Mouse (Mus musculus) spleen, postnatal 36 days (tissue): Measurements from ENCODE around the gene Emc7.
"Not testable (repeated sequence)": the region's sequence is repeated elsewhere in the genome, so short reads cannot be mapped to it uniquely, and the experiment has no call there.

Experiments
- DNase-seq, 2 experiments: peaks; one replicate each; pipeline ENCODE4 v3.0.0; 2022; ENCODE audit warnings: low spot score in 2 of 2, mixed read lengths in 1 of 2

Gene Emc7

DNA sequence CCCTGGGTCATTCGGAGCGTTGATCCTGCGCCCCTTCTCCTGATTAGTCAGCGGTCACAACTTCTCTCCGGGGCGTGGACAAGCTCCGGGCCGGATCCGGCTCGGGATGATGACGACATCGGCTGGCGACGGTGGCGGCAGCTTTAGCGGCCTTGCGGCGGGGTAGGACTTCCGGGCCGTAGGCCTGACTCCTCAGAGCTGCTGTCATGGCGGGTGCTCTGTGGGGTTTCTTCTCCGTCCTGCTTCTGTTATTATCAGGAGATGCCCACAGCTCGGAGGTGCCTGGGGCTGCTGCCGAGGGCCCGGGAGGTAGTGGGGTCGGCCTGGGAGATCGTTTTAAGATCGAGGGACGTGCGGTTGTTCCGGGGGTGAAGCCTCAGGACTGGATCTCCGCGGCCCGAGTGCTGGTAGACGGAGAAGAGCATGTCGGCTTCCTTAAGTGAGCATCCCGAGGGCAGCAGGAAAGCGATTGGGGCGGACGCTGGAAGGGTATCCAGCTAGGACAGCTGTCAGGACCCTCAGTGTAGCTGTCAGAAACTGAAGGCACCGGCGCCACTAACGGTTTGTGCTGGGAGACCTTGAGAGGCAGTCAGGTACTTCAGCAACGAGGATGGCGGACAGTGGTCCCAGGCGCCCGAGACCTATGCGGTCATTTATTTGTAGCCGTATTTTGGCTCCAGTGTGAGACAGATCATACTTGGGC lies at the start of gene Emc7:
Gene Emc7, plus strand, starts transcription at position 136 of the 703 bp plus-strand sequence.
- DNase-seq, result peak; percentile 95 to 96

DNA sequence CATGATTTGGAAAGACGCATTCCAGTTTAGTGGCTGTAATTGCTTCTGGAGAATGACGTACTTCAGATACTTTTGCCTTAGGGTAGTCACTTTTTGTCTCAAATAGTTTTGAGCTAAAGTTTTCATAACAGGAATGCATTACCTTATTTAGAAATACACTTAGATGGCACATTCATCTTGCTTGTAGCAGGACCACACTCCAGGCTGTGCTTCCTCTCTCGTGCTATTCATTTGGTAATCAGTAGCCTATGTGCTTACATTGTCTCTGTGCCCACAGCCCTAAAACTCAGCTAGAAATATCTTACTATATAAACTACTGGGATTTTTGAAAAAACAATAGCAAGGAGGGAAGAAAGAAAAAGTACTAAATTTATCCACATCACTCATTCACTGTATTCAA lies 47.8 kb upstream of the Emc7 start:
- no peak for DNase-seq

GRCm38 (mm10) chr2:112425308-112425707 lies 29.5 kb upstream of the Emc7 start:
- DNase-seq, result no peak

DNA sequence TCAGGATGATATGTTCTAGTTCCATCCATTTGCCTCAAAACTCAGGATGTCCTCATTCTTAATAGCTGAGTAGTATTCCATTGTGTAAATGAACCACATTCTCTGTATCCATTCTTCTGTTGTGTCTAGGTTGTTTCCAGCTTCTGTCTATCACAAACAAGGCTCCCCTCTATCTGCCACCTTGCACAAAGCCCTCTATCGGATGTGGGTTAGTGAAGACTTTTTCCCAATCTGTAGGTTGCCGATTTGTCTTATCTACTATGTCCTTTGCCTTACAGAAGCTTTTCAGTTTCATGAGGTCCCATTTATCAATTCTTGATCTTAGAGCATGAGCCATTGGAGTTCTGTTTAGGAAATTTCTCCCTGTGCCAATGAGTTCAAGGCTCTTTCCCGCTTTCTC lies 26.3 kb upstream of the Emc7 start:
- not testable (repeated sequence) for DNase-seq

GRCm38 (mm10) chr2:112429665-112430064 lies 25.1 kb upstream of the Emc7 start:
- no peak for DNase-seq

GRCm38 (mm10) chr2:112430403-112430802 lies 24.4 kb upstream of the Emc7 start:
- DNase-seq, result no peak

- DNase-seq, result no peak
Measured at GRCm38 (mm10) chr2:112432523-112432922, 22.3 kb upstream of the Emc7 start.

DNA sequence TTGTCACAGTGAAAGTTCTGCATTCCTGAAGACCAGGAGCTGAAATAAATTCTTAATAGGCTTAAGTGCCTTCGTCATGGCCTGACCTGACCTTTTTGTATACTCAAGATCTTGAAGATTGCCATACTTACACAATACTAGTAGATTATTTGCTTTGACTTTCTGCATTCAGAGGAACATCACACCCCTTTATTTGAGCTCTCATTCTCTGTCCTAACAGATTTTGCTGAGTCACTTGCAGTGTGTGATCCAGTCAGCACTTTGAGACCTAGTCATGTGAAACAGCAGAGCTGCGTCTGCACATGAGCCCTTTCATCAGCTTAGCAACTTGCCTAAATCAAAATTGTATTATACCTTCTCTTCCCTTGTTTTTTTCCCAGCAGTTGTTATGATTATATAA lies 21.4 kb upstream of the Emc7 start:
- DNase-seq, result no peak

- DNase-seq, result no peak
Measured at GRCm38 (mm10) chr2:112436292-112436691, 18.5 kb upstream of the Emc7 start.

DNA sequence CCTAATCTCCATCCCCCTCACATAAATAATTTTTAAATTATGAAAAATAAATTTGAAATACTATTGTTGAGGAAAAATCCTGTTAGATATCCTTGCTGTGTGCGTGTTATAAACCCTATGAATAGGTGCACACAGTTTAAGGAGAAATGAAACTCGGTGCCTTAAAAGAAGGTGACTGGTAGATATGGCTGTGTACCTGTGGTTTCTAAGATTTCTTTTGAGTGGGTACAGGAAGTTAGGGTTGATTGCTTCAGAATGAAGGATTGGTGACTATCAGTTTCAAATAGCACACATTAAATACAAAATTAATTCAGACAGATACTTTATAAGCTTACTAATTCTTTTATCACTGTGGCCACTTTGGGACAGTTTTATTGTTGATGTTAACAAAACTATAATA lies 17.2 kb upstream of the Emc7 start:
- peak in 1 of 2 experiments; percentile 38 for DNase-seq

- no peak for DNase-seq
Measured at GRCm38 (mm10) chr2:112443491-112443890, 11.3 kb upstream of the Emc7 start.

GRCm38 (mm10) chr2:112445511-112445910 lies 9.3 kb upstream of the Emc7 start:
- no peak for DNase-seq

- peak in 1 of 2 experiments; percentile 17 for DNase-seq
Measured at GRCm38 (mm10) chr2:112448046-112448445, 6.8 kb upstream of the Emc7 start.

- no peak for DNase-seq
Measured at GRCm38 (mm10) chr2:112448510-112449059, 6.2 kb upstream of the Emc7 start.

DNA sequence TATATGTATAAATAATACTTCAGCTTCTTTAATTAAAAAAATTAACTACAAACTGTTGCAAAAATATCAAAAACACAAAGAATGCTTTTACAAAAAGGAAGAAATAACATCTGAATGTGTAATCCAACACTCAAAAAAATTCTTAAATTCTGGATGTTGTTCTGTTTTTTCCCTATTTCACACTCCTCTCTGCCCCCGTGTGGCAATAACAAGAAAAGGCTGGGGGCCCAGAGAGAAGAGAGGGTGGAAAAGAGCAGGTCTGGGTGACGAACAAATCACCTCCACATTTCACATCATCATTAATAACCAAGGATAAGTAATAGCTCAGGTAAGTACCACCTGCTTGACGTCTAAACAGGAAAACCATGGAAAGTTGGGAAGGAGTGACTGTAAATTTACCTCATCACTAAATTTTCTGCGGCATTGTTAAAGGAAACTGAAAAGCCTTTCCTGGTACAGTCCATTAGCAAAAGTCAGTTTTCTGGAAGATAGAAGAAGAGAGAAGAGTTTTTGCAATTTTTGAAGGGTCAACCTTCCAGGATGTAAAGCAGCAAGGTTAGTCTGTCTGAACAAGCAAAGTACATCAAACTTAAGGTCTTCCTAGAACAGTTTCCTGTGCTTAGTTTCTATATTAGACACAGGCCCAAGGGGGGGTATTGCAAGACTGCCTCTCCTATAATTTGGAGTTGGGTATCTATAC lies 5.0 kb upstream of the Emc7 start:
- DNase-seq, result peak in 1 of 2 experiments; percentile 35

DNA sequence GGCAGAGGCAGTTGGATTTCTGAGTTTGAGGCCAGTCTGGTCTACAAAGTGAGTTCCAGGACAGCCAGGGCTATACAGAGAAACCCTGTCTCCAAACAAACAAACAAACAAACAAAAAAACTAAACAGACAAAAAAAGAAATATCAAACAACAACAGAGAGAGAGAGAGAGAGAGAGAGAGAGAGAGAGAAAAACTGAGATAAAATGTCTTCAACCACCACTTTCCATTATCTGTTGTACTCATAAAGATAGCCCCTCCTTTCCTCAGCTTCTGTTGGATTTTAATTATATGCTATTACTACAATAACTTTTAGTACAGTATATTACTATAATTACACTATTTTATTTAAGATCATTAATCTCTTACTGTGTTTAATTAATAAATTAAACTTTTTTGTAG lies 2.3 kb upstream of the Emc7 start:
- not testable (repeated sequence) for DNase-seq

GRCm38 (mm10) chr2:112454125-112454861 lies 504 bp upstream of the Emc7 start:
- no peak for DNase-seq

GRCm38 (mm10) chr2:112460557-112460956 lies 5.8 kb downstream of the Emc7 start:
- DNase-seq, result no peak

GRCm38 (mm10) chr2:112469542-112469941 lies 14.7 kb downstream of the Emc7 start:
- no peak for DNase-seq

GRCm38 (mm10) chr2:112470961-112471381 lies 16.2 kb downstream of the Emc7 start:
- no peak for DNase-seq

- DNase-seq, result no peak
Measured at GRCm38 (mm10) chr2:112472076-112472475, 17.3 kb downstream of the Emc7 start.
